Mouse (Mus musculus) hindbrain, embryonic 14.5 days (tissue): ENCODE results near the gene Vps33b. TPM values are rescaled to one million over a fixed set of nuclear protein-coding genes. Genes with fewer than 3 reads are reported as not detected.

Experiments used
- ATAC-seq: fragments of 200-750 bp; cut with Nextera tagmentation; 2 replicates; pipeline ENCODE4 v1.8.0; 2017; ENCODE audit warnings: moderate number of reproducible peaks, mild to moderate bottlenecking, moderate TSS enrichment, moderate library complexity; ENCODE audit not compliant: low FRiP score
- DNase-seq: peaks from one replicate; pipeline ENCODE4 v3.0.0-alpha.2; 2015; ENCODE audit warnings: low spot score
- H3K27ac ChIP-seq: fragments of 300-500 bp; sonication (generic); 2 replicates; pipeline ENCODE4 v1.5.1; 2014; ENCODE audit warnings: mild to moderate bottlenecking, moderate library complexity
- H3K27me3 ChIP-seq: fragments of 300-500 bp; sonication (generic); 2 replicates; pipeline ENCODE4 v1.6.1; 2014; ENCODE audit warnings: mild to moderate bottlenecking, low read length, mixed read lengths; ENCODE audit not compliant: control insufficient read depth, insufficient read depth
- H3K36me3 ChIP-seq: fragments of 300-500 bp; sonication (generic); replicated peaks from 2 replicates; pipeline ENCODE4 v1.6.1; 2014; ENCODE audit not compliant: control insufficient read depth, insufficient read depth
- H3K4me1 ChIP-seq: fragments of 300-500 bp; sonication (generic); replicated peaks from 2 replicates; pipeline ENCODE4 v1.6.1; 2014; ENCODE audit warnings: antibody characterized with exemption, low read length, mixed read lengths; ENCODE audit not compliant: control insufficient read depth, insufficient read depth
- H3K4me2 ChIP-seq: fragments of 300-500 bp; sonication (generic); replicated peaks from 2 replicates; pipeline ENCODE4 v1.6.1; 2014; ENCODE audit warnings: mild to moderate bottlenecking, moderate library complexity
- H3K4me3 ChIP-seq: fragments of 300-500 bp; sonication (generic); replicated peaks from 2 replicates; pipeline ENCODE4 v1.5.1; 2014; ENCODE audit warnings: mild to moderate bottlenecking, low read length
- H3K9ac ChIP-seq: fragments of 300-500 bp; sonication (generic); 2 replicates; pipeline ENCODE4 v1.6.1; 2014
- H3K9me3 ChIP-seq: fragments of 300-500 bp; sonication (generic); 2 replicates; pipeline ENCODE4 v1.6.1; 2016; ENCODE audit warnings: low read length; ENCODE audit not compliant: control insufficient read depth
- WGBS: fragments of 180-500 bp; shearing (Covaris S2); extraction: QIAGEN DNeasy Blood & Tissue Kit; methylation state at CpG from one replicate; pipeline ENCODE4 v1.1.7; 2014; 5-methylcytosine and 5-hydroxymethylcytosine counted together
- polyA plus RNA-seq: library from polyadenylated mRNA; unstranded; fragments of >200 nt; fragmentation: Nextera tagmentation; extraction: Ambion mirVana; gene quantifications from 2 replicates; pipeline ENCODE4 v1.2.1, GENCODE M21; 2014

Vps33b gene
- polyA plus RNA-seq, 1 experiment from 2014 or later = 26.5 TPM

GRCm38 (mm10) chr7:80260625-80261371 lies 8.7 kb upstream of the Vps33b start, which contains the start of gene Ngrn:
Gene Ngrn, plus strand, starts transcription at chr7:80261215.
- peak; percentile 88 for DNase-seq
- Histone ChIP-seq H3K36me3 (peaks cover 21% of the 10 kb centered on the region), H3K27ac (peak within 1 kb of the TSS; percentile 83), H3K4me3 (peak within 1 kb of the TSS; percentile 82), H3K4me2 (peak within 1 kb of the TSS; percentile 90), H3K9ac (peak within 1 kb of the TSS; percentile 83), H3K4me1 (peaks cover 15% of the 10 kb centered on the region), H3K9me3 (no peaks in the 10 kb centered on the region), H3K27me3 (peaks cover 22% of the 10 kb centered on the region)
- WGBS = 27% methylated on average over 40 of the region's 40 CpGs
- ATAC-seq = peak; percentile 91

GRCm38 (mm10) chr7:80261372-80261990 lies 8.0 kb upstream of the Vps33b start:
- Histone ChIP-seq H3K4me2 (peak overlapping the region; percentile 90), H3K27me3 (peaks cover 22% of the 10 kb centered on the region), H3K36me3 (peaks cover 28% of the 10 kb centered on the region), H3K4me1 (peaks cover 15% of the 10 kb centered on the region), H3K4me3 (peak overlapping the region; percentile 82), H3K9ac (peak overlapping the region; percentile 83), H3K9me3 (no peaks in the 10 kb centered on the region), H3K27ac (peak overlapping the region; percentile 83)
- 2% methylated on average over 32 of the region's 32 CpGs for WGBS
- DNase-seq = no peak
- peak; percentile 77 for ATAC-seq

DNA sequence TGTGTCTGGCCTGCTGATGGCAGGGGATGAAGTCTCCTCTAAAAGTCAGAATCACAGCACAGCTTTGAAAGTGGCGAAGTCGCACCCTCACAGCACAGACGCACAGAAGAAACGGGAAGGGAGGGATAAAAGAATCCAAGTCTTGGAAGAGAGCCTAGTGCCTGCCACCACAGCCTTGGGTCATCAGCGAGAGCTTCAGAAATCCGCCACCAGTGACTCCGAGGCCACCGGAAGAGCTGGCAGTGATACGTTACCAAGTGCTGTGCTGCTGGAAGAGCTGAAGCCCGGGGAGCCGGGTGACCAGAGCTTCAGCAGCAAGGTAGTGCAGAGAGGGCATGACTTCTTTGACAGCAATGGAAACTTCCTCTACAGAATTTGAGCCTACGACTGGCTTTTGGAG lies 4.8 kb upstream of the Vps33b start:
- DNase-seq (no peak), ATAC-seq (no peak)
- Histone ChIP-seq H3K4me3 (no peak overlapping the region), H3K9ac (no peak overlapping the region), H3K9me3 (no peaks in the 10 kb centered on the region), H3K4me1 (peaks cover 22% of the 10 kb centered on the region), H3K4me2 (no peak overlapping the region), H3K27me3 (0 out of 2 replicates have a peak, but pooled peaks cover 5% of the 10 kb centered on the region), H3K27ac (no peak overlapping the region), H3K36me3 (peaks cover 37% of the 10 kb centered on the region)
- 97% methylated on average over 12 of the region's 12 CpGs for WGBS

GRCm38 (mm10) chr7:80267764-80268163 lies 1.7 kb upstream of the Vps33b start:
- Histone ChIP-seq H3K9me3 (no peaks in the 10 kb centered on the region), H3K4me3 (no peak overlapping the region), H3K27ac (no peak overlapping the region), H3K4me2 (no peak overlapping the region), H3K27me3 (no peaks in the 10 kb centered on the region), H3K4me1 (peaks cover 28% of the 10 kb centered on the region), H3K9ac (no peak overlapping the region), H3K36me3 (peaks cover 50% of the 10 kb centered on the region)
- ATAC-seq (no peak), DNase-seq (no peak)
- 88% methylated on average over 1 of the region's 1 CpGs for WGBS

DNA sequence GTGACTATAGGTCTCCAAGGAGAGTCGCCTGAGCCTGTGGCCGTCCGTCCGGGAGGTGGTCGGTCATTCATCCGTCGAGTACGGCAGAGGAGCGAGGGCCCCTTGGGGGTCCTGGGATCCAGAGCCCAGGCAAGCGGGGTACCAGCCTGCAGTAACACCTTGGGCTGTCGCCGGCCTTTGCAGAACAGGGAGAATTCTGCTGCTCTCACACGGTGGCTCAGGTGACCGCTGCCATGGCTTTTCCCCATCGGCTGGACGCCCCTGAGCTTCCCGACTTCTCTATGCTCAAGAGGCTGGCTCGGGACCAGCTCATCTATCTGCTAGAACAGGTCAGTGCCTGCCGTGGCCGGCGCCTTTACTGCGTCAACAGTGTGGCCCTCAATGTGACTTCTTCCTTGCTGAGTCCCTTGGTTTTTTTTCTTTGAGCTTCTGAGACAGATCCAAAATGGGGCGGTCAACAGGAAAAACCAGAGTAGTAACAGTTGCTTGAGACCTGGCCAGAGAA lies 354 bp downstream of the Vps33b start:
- WGBS = under 1% methylated on average over 23 of the region's 23 CpGs
- ATAC-seq (no peak; the same call in 1 of the 2 replicates), DNase-seq (no peak)
- Histone ChIP-seq H3K4me1 (peaks cover 28% of the 10 kb centered on the region), H3K27ac (peak overlapping the region; percentile 77), H3K36me3 (peaks cover 58% of the 10 kb centered on the region), H3K9ac (peak overlapping the region; percentile 84), H3K9me3 (peaks cover 9% of the 10 kb centered on the region), H3K4me2 (peak overlapping the region; percentile 94), H3K4me3 (peak overlapping the region; percentile 78), H3K27me3 (no peaks in the 10 kb centered on the region)

GRCm38 (mm10) chr7:80273456-80273855 lies 4.0 kb downstream of the Vps33b start:
- H3K27ac ChIP-seq = no peak overlapping the region
- peaks cover 15% of the 10 kb centered on the region for H3K9me3 ChIP-seq
- H3K36me3 ChIP-seq = peaks cover 67% of the 10 kb centered on the region
- 92% methylated on average over 2 of the region's 2 CpGs for WGBS
- H3K4me1 ChIP-seq = peaks cover 27% of the 10 kb centered on the region
- H3K9ac ChIP-seq = no peak overlapping the region
- no peak overlapping the region for H3K4me3 ChIP-seq
- no peak for ATAC-seq
- H3K4me2 ChIP-seq = no peak overlapping the region
- no peak for DNase-seq
- H3K27me3 ChIP-seq = no peaks in the 10 kb centered on the region

DNA sequence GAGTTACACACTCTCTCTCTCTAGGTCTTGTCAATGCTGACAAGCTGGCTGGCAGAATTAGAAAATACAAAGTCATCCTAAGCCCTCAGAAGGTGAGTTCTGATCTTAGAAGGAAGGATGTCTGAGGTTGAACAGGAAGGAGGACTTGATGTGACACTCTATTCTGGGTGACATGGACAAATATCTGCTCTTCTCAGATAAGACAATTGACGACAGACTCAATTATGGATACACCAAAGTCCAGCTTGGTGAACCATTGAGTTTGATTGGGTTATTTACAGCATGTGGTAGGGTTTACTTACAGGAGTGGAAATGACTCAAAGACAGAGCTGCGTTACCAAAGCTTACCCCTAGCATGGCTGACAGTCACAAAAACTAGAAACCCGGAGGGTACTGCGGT lies 6.9 kb downstream of the Vps33b start:
- Histone ChIP-seq H3K27ac (no peak overlapping the region), H3K9ac (no peak overlapping the region), H3K9me3 (peaks cover 15% of the 10 kb centered on the region), H3K4me3 (no peak overlapping the region), H3K36me3 (peaks cover 90% of the 10 kb centered on the region), H3K4me2 (no peak overlapping the region), H3K4me1 (0 out of 2 replicates have a peak, but pooled peaks cover 6% of the 10 kb centered on the region), H3K27me3 (no peaks in the 10 kb centered on the region)
- DNase-seq (no peak), ATAC-seq (no peak)
- 96% methylated on average over 4 of the region's 4 CpGs for WGBS

- Histone ChIP-seq H3K4me1 (no peaks in the 10 kb centered on the region), H3K36me3 (peaks cover 89% of the 10 kb centered on the region), H3K9me3 (peaks cover 3% of the 10 kb centered on the region), H3K27me3 (no peaks in the 10 kb centered on the region), H3K4me3 (no peak overlapping the region), H3K27ac (no peak overlapping the region), H3K4me2 (no peak overlapping the region), H3K9ac (no peak overlapping the region)
- ATAC-seq = no peak
- WGBS = 90% methylated on average over 10 of the region's 10 CpGs
- DNase-seq = no peak
Measured at GRCm38 (mm10) chr7:80280032-80280431, 10.6 kb downstream of the Vps33b start.

- Histone ChIP-seq H3K27me3 (no peaks in the 10 kb centered on the region), H3K36me3 (peaks cover 91% of the 10 kb centered on the region), H3K9me3 (no peaks in the 10 kb centered on the region), H3K4me3 (no peak overlapping the region), H3K4me2 (no peak overlapping the region), H3K4me1 (no peaks in the 10 kb centered on the region), H3K27ac (no peak overlapping the region), H3K9ac (no peak overlapping the region)
- no peak for ATAC-seq
- no peak for DNase-seq
- 89% methylated on average over 2 of the region's 2 CpGs for WGBS
Measured at GRCm38 (mm10) chr7:80280998-80281397, 11.5 kb downstream of the Vps33b start.
